Mouse (Mus musculus) heart, postnatal 4 days (tissue): ENCODE results near the gene Gm3106. TPM values are rescaled to one million over a fixed set of nuclear protein-coding genes. Genes with fewer than 3 reads are reported as not detected.
"Not testable (repeated sequence)": the region's sequence is repeated elsewhere in the genome, so short reads cannot be mapped to it uniquely, and the experiment has no call there.

ENCODE experiments used
- DNase-seq: peaks from one replicate; pipeline ENCODE4 v3.0.0; 2021
- total RNA-seq, 2 experiments: library from RNA; stranded (reverse); gene quantifications; 2 replicates each; pipeline ENCODE4 v1.2.3; 2021

Gm3106 gene
- not detected for total RNA-seq

DNA sequence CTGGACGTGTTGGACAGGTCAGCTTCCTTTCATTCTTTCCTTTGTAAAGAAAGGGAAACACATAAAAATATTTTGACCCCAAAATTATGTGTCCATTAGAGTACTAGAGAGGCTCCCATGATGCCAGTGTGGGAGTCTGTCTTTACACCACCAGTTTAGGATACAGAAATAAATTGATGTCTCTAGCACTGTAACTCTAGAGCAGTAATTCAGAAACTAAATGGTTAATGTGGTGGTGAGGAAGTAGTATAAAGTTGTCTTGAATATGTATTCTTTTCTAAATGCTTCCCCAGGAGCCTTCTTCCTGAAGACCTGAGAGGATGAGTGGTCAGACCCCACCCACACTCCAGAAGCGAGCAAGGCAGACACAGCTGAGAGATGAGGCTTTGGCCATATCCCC is at the start of gene Gm3106:
Gene Gm3106 (plus strand): TSS at position 301 of the 400 bp plus-strand sequence.
- not testable (repeated sequence) for DNase-seq

Other genes with a start within 250 kb of the Gm3106 start
- not detected for gene BC061212, start 147.5 kb upstream of the Gm3106 start, total RNA-seq
- gene Gm6351, start 141.6 kb upstream of the Gm3106 start, total RNA-seq = not detected
- gene A430089I19Rik, start 88.8 kb downstream of the Gm3106 start, total RNA-seq = not detected
- not detected for gene Gm6502, start 96.4 kb downstream of the Gm3106 start, total RNA-seq
- gene AA792892, start 121.7 kb downstream of the Gm3106 start, total RNA-seq = not detected
- not detected for gene Gm7682, start 227.8 kb downstream of the Gm3106 start, total RNA-seq